Mouse (Mus musculus) G1E (cell line): ENCODE data around the gene Figla.

ENCODE experiments used
- CTCF ChIP-seq: IDR thresholded peaks from 2 replicates; pipeline ENCODE4 v1.5.1; 2012; ENCODE audit warnings: low read depth, low read length, inconsistent platforms, mixed read lengths
- GATA1 ChIP-seq: IDR thresholded peaks from 2 replicates; pipeline ENCODE4 v1.6.1; 2012; ENCODE audit warnings: borderline replicate concordance, low read length, inconsistent platforms, mixed read lengths
- GATA2 ChIP-seq: IDR thresholded peaks from 2 replicates; pipeline ENCODE4 v1.6.1; 2012; ENCODE audit warnings: low read depth, low read length, inconsistent platforms, borderline replicate concordance
- POLR2AphosphoS5 ChIP-seq: IDR thresholded peaks from 2 replicates; pipeline ENCODE4 v1.6.1; 2012; ENCODE audit warnings: low read depth, low read length, inconsistent platforms; ENCODE audit not compliant: insufficient replicate concordance
- TAL1 ChIP-seq: conservative IDR thresholded peaks from 2 replicates; pipeline ENCODE4 v1.6.1; 2012; ENCODE audit warnings: low read depth, low read length, inconsistent platforms, mixed read lengths

DNA sequence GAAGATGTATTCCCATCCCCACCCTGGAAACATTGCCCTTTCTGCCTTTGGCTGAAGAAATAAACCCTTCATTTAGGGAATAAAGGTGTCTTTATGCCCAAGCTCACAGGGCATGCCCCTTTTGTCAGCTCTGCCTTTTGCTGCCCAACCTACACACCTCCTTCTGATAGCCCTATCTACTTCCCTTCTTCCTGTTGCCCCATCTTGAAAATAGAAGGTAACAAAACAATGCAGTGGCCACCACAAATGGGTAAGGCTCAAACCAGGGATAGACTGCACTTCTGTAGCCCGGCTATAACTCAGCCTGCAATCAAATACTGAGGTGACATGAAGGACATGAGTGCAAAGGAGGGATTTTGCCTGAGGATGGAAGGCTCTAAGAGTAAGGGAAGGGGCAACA is 40.2 kb upstream of the Figla start:
- TF ChIP-seq CTCF (no peak), POLR2AphosphoS5 (no peak), GATA1 (no peak), TAL1 (no peak), GATA2 (no peak)
